Mouse (Mus musculus) 3T3-L1 (cell line): ENCODE measurements around the gene Shisal2a.
A peak's percentile ranks its signal among the peaks of the same experiment; 100 is the strongest.
"Not testable (repeated sequence)": the region's sequence is repeated elsewhere in the genome, so short reads cannot be mapped to it uniquely, and the experiment has no call there.

Experiments used
- DNase-seq: peaks from one replicate; pipeline ENCODE4 v3.0.0-alpha.2; 2015; ENCODE audit warnings: low read depth, low spot score

Gene Shisal2a

GRCm38 (mm10) chr4:108379476-108379875 lies 3.7 kb downstream of the Shisal2a start:
- no peak for DNase-seq

GRCm38 (mm10) chr4:108372166-108372565 lies 11.0 kb downstream of the Shisal2a start:
- DNase-seq: no peak

DNA sequence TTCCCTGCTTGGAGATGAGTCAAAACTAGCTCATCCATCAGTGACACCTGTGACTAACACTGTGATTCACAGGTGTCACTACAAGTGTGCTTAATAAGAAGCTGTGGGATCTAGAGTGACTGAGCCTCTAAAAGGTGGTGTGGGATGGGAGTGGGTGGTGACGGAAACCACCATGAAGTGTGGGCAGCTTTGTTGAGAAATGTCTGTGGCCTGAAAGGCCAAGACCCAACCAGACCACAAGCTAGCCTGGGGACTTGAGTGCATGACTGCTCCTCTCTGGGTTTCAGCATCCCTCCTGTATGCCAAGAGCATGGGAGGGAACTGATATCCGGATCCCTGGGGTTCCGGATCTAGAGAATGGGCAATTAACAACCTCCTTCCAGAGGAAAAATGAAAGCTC lies 11.7 kb downstream of the Shisal2a start:
- DNase-seq: peak; percentile 63

DNA sequence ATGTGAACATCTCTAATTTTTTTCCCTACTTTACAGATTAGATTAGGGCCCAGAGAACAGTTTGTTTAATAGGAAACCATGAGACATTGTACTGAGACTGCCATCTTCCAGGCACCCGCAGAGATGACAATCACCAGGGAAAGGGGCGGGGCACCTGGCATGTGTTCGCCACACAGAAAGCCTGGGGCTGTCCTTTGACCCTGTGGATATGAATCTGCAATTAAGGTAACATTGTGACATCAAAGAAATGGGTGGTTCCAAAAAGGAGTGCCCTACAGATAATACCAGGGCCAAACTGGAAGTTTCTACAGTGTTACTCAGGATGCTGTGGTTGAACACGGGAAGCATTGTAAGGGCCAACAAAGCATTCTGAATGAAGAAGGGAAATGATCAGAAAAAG lies 12.7 kb downstream of the Shisal2a start:
- DNase-seq: no peak

- no peak for DNase-seq
These were observed 13.9 kb downstream of the Shisal2a start for GRCm38 (mm10) chr4:108369254-108369653.

DNA sequence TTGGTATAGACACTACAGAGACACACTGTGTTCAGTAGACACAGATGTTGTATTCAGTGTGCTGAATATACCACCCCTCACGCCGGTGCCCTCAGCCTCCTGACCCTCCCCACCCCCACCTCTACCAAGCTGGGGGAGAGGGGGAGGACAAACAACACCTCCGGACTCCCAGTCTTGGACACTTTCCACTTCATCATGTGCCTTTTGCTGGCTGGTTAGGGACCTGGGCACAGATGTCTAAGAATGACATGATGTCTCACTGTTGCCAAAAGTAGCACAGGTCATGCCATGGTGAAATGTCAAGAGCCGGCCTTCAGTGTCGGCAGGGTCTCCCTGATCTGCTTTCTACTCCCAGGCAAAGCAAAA lies 19.1 kb downstream of the Shisal2a start:
- no peak for DNase-seq

GRCm38 (mm10) chr4:108363355-108364110 lies 19.6 kb downstream of the Shisal2a start:
- DNase-seq: no peak

DNA sequence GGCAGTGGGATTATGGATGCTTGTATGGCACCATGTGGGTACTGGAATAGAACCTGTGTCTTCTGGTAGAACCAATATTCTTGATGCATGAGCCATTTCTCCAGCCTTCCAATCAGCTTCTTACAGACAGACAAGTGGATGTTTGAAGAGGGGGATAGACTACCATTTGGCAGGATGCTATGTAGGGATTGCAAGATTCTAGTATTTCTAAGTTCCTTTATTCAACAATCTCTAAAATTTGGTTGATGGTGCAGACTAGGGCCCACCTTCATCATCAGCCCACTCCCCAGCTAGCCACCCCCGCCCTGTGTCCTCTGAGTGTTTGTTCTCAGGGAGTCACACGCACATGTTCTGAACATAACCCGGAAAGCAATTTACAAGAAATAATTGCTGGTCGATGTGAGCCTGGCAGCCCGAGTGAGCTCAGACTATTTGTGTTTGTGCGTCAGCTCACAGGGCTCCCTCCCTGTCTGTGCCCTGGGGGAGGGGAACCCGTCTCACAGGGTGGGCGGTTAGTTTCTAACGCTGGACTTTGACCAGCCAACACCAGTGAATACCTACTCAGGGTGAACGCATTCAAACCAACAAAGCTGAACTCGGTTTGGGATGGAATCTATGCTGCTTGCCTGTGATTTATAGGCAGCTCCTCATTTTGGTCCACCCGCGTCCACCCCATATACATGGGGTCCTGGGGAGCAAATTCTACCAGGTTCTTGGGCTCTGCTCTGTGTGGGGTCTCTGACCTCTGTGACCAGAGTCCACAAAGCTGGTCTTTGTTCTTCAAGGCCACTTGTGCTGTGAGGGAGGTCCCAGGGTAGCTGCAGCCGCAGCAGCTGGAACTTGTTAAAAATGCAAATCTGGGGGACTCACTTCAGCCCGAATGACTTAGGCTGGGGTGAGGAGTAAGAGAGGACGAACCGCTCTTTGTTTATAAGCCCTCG lies 20.6 kb downstream of the Shisal2a start:
- no peak for DNase-seq

- DNase-seq: no peak
These were observed 22.8 kb downstream of the Shisal2a start for GRCm38 (mm10) chr4:108360136-108361055.

- DNase-seq: no peak
These were observed 24.7 kb downstream of the Shisal2a start for GRCm38 (mm10) chr4:108358498-108358897.

DNA sequence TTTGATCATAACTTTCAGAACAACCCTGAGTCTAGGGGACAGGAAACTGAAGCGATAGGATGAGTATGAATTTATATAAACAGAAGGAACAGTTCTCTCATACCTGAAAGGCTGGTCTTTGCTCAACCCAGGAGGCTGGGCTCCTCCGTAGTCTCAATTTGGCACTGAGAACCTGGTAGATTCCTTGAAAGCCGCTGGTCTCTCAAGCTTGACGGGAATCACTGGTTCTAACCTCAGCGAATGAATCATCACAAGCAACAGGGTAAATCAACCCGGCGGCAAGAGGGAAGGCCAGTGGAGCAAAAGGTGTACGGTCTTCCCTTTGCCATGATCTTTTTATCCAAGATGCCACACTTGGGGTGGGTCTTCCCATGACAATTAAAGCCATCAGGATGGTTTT lies 25.7 kb downstream of the Shisal2a start:
- no peak for DNase-seq

DNA sequence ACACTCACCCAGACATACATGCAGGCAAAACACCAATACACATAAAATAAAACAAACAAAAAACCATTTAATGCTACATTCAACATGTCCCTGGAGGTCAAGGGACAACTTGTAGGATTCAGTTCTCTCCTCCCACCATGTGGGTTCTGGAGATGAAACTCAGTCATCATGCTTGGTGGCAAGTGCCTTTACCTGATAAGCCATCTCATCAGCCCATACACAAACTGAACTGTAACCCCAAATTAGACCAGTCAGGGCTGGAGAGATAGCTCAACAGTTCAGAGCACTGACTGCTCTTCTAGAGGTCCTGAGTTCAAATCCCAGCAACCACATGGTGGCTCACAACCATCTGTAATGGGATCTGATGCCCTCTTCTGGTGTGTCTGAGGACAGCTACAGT lies 29.6 kb downstream of the Shisal2a start:
- DNase-seq: not testable (repeated sequence)

DNA sequence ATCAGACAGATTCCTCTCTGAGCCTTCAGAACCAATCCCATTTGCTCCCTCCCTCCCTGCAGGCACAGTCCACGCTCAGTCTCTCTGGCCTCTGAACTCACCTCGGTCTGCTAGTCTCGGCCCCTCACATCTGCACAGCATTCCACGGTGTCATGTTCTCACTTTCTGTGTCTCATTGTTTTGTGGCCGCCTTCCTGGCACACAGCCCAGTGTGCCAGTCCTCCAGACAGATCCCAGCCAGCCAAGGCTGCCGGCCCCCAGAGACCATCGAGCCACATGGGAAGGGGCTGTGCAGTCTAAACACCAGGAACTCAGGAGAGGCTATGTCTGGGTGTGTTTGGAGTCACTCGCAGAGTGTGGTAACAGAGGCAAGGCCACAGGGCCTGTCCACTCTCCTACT lies 32.3 kb downstream of the Shisal2a start:
- DNase-seq: peak; percentile 95

DNA sequence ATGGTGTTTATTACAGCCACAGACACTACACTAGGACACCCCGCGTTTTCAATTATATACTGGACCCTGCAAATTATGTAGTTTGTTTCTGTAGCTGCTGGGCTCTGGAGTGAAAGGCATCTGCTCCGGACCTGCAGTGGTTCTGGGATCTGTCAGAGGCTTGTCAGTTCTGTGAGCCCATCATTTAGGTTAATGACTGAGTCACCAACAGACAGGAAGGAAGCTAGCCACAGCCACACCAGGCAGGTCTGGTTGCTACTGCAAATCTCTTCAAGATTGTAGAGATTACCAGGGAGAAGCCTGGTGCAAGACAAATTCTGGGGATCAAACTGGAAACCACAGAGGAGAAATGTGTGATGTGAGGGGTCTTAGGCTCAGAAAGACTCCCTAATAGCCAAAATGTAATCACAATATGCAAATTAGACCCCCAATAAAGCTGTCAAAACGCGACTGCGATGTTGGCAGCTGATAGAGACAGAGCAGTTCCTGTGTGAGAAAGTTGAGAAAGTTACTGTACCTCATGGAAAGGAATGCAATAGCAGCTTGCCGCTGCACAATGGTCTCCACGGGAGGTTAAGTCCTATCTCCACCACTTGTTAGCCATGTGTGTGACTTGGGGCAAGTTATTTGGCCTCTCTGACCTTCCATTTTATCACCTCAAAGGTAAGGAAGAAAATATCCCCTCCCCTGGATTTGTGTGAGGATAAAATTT lies 33.2 kb downstream of the Shisal2a start:
- peak; percentile 58 for DNase-seq

DNA sequence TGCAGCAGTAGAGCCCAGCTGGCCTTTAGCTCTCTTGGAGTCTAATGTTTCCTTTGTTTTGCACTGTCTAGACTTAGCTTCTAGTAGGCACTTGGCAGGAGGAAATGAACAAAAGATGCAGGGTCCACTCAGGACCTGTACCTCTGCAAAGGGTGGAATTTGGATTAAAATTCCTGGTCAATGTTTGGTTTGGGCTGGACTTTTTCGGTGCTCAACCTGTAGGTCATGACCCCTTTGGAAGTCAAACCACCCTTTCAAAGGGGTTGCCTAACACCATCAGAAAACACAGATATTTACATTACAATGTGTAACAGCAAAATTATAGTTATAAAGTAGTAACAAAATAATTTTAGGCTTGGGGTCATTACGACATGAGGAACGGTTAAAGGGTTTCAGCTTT lies 34.1 kb downstream of the Shisal2a start:
- DNase-seq: peak; percentile 12

DNA sequence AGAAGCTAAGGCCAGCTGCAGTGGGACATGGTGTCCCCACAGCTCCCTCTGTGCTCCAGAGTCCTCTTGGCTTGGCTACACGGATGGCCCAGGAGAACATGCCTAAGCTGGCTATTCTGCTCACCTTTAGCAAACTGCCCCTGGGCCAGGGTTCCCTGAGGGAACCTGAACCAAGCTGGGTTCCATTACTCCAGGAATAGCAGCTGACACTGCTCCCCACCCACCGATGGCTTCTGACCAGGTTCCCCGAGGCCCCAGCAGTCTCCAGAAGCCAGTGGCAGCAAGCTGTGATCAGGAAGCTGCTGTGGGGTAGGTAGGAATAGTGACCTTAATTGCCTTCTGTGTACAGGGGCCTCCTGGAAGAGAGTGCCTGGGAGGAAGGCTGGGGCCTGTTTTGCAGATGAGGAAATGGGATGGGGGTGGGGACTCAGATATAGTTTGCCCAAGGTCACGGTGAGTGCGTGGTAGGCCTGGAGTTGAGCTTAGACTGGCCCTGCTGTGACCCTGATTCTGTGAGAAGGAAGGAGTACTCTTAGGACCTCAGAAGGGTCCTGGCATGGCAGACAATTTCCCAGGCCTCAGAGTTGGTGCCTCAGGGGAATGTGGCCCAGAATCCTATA lies 34.8 kb downstream of the Shisal2a start:
- DNase-seq: peak; percentile 20

GRCm38 (mm10) chr4:108347111-108347510 lies 36.0 kb downstream of the Shisal2a start:
- peak; percentile 93 for DNase-seq

DNA sequence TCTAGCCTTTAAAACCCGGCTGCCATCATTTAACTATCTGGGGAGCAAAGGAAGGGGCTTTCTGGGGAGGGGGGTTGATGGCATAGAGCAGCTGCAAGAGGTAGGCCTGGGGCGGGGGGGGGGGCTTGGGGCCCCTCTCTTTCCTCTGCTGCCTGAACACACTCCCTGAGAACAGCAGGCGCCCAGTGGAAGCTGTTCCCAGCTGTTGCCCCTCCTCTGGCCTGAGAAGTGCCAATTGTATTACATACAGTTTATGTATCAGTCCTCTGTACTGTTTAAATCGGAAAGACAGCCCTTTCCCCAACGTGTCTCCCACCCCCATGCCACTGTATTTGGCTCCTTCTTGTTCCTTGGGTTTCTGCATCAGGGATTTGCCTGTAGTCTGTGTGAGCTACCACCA lies 37.3 kb downstream of the Shisal2a start:
- no peak for DNase-seq

DNA sequence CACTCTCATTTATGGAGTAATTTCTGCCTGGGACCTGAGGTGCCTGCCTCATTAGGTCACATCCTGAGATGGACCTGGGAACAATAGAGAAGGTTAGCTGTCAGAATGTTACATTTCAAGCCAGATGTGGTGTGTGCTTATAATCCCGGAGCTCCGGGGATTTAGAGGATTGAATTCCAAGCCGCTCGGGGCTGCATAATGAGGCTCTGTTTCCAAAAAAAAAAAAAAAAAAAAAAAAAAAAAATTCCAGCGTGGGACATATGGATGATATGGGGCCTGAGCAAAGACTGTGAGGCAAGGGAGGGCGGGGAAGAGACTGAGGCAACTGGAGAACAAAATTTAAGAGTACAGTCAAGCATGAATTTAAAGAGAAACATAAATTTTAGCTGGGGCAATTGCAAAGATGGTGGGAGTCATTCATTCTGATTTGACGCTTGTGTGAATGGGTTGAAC lies 38.5 kb downstream of the Shisal2a start:
- no peak for DNase-seq

DNA sequence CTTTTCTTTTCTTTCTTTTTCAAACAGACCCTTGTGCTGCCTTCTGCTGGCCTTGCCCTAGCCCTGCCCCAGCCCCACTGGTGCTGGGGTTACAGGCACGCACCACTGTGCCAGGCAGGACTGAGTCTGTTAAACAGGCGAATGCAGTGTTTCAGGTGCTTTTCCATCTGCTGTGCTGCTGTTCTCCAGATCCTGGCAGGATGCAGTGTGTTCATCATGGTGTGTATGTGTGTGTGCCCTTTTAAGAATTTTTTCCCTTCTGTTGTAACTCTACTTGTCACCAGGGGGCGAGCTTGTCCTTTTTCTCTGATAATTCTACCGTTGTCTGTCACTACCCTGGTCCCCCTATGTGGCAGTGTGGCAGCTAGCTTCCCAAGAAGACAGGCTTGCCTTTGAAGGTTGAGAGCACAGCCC lies 43.9 kb downstream of the Shisal2a start:
- peak; percentile 81 for DNase-seq
